Mouse (Mus musculus): ENCODE measurements at regions not wholly inside any gene's neighbourhood (a gene's known extent, or its start where the extent isn't known, plus 50 kb on each side); places are given as distances from the start of the nearest gene placed in this dataset.
"Not testable (repeated sequence)": the region's sequence is repeated elsewhere in the genome, so short reads cannot be mapped to it uniquely, and the experiment has no call there.

DNA sequence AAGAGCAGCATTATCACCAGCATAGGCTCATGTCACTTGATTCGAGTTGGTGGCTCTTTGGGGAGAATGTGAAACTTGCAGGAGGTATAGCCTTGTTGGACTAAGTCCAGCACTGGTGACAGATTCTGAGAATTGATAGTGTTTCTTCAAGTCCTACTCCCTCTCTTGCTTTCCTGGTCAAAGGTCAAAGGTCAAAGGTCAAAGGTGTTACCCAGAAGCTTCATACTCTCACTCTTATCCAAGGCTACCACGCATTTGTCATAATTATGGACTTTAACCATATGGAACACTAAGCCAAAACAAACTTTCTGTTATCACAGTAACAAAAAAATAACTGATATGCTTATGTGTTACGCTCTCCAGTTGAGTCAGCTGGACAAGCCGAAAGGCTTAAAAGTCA lies 56.8 kb downstream of the Gm5152 start:
- DNase-seq (ENCODE audit: low read depth, low spot score) = peak; percentile 12

DNA sequence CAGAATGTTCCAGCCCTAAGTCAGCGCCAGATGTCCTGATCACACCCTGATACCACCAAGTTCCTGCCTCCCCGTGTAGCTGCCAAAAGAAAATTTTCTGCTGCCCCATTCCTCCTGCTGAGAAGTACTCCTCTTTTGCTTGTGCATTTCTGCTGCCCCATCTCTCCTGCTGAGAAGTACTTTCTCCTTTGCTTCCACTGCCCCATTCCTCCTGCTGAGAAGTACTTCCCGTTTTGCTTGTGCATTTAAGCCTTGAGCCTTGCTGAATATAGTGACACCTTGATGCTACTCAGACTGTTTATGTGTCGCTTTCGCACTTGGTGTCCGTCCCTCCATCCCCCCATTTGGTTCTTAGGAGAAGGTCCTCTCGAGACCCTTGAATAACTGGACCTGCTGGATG lies 84.1 kb downstream of the Gm5152 start:
- not testable (repeated sequence) for DNase-seq (ENCODE audit: low read depth, low spot score)

GRCm38 (mm10) chr5:10149333-10149732 lies 97.0 kb downstream of the Gm5152 start:
- DNase-seq (ENCODE audit: low read depth, low spot score) = no peak

DNA sequence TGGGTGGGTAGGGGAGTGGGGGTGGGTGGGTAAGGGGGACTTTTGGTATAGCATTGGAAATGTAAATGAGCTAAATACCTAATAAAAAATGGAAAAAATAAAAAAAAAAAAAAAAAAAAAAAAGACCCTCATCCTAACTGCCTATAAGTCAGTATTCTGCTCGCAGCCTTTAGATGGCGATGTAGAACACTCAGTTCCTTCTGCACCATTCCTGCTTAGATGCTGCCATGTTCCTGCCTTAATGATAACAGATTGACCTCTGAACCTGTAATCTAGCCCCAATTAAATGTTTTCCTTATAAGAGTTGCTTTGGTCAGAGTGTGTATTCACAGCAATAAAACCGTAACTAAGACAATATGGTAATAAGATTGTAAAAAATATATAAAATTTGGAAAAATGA lies 105.1 kb downstream of the Gm5152 start:
- DNase-seq (ENCODE audit: low read depth, low spot score) = no peak

Data from mesoderm, embryonic 11.5 days (tissue).